Comparison of ENCODE assay signal across 16 mouse cellular contexts in the genomic region with DNA sequence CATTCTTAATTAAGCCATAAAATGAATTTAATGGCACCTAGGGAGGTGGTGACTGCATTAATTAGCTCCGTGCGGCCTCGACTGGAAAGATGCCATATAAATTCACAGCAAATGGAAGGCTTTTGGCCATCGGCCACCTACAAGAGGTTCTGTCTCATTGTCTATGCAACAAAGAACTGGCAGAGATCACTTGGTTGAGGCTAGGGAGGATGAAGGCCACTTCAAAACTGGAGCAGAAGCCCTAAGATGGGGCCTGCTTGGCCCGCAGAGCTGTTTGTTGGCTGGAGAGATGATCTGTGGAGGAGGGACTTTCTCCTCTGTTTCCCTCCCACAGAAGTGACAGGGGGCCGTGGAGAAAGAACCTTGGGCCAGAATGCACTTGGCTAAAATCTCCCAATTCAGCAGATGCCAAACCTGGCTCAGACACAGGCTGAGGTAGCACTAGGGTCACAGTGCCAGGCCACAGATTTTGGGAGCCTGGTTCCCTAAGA.
A peak's percentile ranks its signal among the peaks of the same experiment; 100 is the strongest.
DNase-seq lines count a peak whose midpoint lies in the region; ATAC-seq lines count a peak whose summit lies in the region.
"Had no signal": no experiment of that assay in that cellular context is flagged by ENCODE, and none has a peak within 500 bp of the region (broad histone marks: within the 10 kb centered on the region; RNA-seq: fewer than 3 reads in every experiment).

No protein-coding gene starts in this region.

- peak; percentile 67 for ATAC-seq in forebrain, embryonic 15.5 days (replicated peaks)
- ATAC-seq in forebrain, embryonic 12.5 days (ENCODE audit: low FRiP score): no peak
- ATAC-seq in forebrain, embryonic 16.5 days: peak; percentile 73
- ATAC-seq: midbrain, embryonic 13.5 days had no signal

- peak; percentile 19 to 21 for DNase-seq in layer of hippocampus, postnatal 10 days (ENCODE audit: low spot score in 2 of 2)
- no peak for DNase-seq in layer of hippocampus, postnatal 36 days
- DNase-seq in cerebellum, adult 11 months: peak; percentile 39
- DNase-seq in gastrocnemius, postnatal 4 days (ENCODE audit: low spot score in 2 of 2): no peak
- DNase-seq in lung, postnatal 25 days (ENCODE audit: low spot score): no peak
- DNase-seq: adrenal gland, postnatal 10 days; heart, postnatal 36 days; liver, embryonic 13.5 days; lung, postnatal 10 days; right cerebral cortex, postnatal 4 days; thymus, postnatal 14 days had no signal

- no peak overlapping the region for H3K4me3 ChIP-seq in forebrain, embryonic 15.5 days
- no peak overlapping the region for H3K4me3 ChIP-seq in forebrain, embryonic 12.5 days (replicated peaks)
- H3K4me3 ChIP-seq in forebrain, embryonic 16.5 days (replicated peaks; ENCODE audit: low read length): no peak overlapping the region
- H3K4me3 ChIP-seq: embryonic facial prominence, embryonic 15.5 days; liver, embryonic 13.5 days; midbrain, embryonic 13.5 days had no signal

- no peaks in the 10 kb centered on the region for H3K36me3 ChIP-seq in forebrain, embryonic 15.5 days
- no peaks in the 10 kb centered on the region for H3K36me3 ChIP-seq in forebrain, embryonic 12.5 days (replicated peaks)
- no peaks in the 10 kb centered on the region for H3K36me3 ChIP-seq in forebrain, embryonic 16.5 days (ENCODE audit: control insufficient read depth, insufficient read depth)
- H3K36me3 ChIP-seq: embryonic facial prominence, embryonic 15.5 days; liver, embryonic 13.5 days; midbrain, embryonic 13.5 days had no signal

- H3K9me3 ChIP-seq in forebrain, embryonic 15.5 days: no peaks in the 10 kb centered on the region
- H3K9me3 ChIP-seq in forebrain, embryonic 12.5 days: no peaks in the 10 kb centered on the region
- H3K9me3 ChIP-seq in forebrain, embryonic 16.5 days (ENCODE audit: control insufficient read depth, low read length): no peaks in the 10 kb centered on the region
- H3K9me3 ChIP-seq: embryonic facial prominence, embryonic 15.5 days; liver, embryonic 13.5 days; midbrain, embryonic 13.5 days had no signal

- no peak overlapping the region for H3K9ac ChIP-seq in forebrain, embryonic 15.5 days (replicated peaks)
- no peak overlapping the region for H3K9ac ChIP-seq in forebrain, embryonic 12.5 days
- H3K9ac ChIP-seq in forebrain, embryonic 16.5 days (replicated peaks; ENCODE audit: low read depth, low read length): no peak overlapping the region
- H3K9ac ChIP-seq: embryonic facial prominence, embryonic 15.5 days; liver, embryonic 13.5 days; midbrain, embryonic 13.5 days had no signal

- H3K27ac ChIP-seq in forebrain, embryonic 15.5 days (replicated peaks): no peak overlapping the region
- H3K27ac ChIP-seq in forebrain, embryonic 12.5 days: no peak overlapping the region
- H3K27ac ChIP-seq in forebrain, embryonic 16.5 days (ENCODE audit: low read length): peak overlapping the region; percentile 58; the same call in 1 of the 2 replicates
- H3K27ac ChIP-seq: embryonic facial prominence, embryonic 15.5 days; liver, embryonic 13.5 days; midbrain, embryonic 13.5 days had no signal

- H3K27me3 ChIP-seq in forebrain, embryonic 15.5 days: peaks cover 3% of the 10 kb centered on the region; the same call in 1 of the 2 replicates
- peaks cover 8% of the 10 kb centered on the region; the same call in 1 of the 2 replicates for H3K27me3 ChIP-seq in forebrain, embryonic 12.5 days
- H3K27me3 ChIP-seq in forebrain, embryonic 16.5 days (replicated peaks; ENCODE audit: control insufficient read depth, insufficient read depth, low read length): no peaks in the 10 kb centered on the region
- H3K27me3 ChIP-seq: embryonic facial prominence, embryonic 15.5 days; liver, embryonic 13.5 days; midbrain, embryonic 13.5 days had no signal

- H3K4me2 ChIP-seq in forebrain, embryonic 15.5 days (replicated peaks): no peak overlapping the region
- no peak overlapping the region for H3K4me2 ChIP-seq in forebrain, embryonic 12.5 days
- H3K4me2 ChIP-seq in forebrain, embryonic 16.5 days (ENCODE audit: low read length): 0 out of 2 replicates have a peak overlapping the region, but pooled peaks have one; percentile 6
- H3K4me2 ChIP-seq: embryonic facial prominence, embryonic 15.5 days; liver, embryonic 13.5 days; midbrain, embryonic 13.5 days had no signal

- H3K4me1 ChIP-seq in forebrain, embryonic 15.5 days: peaks cover 14% of the 10 kb centered on the region
- no peaks in the 10 kb centered on the region for H3K4me1 ChIP-seq in forebrain, embryonic 12.5 days
- H3K4me1 ChIP-seq in forebrain, embryonic 16.5 days (replicated peaks; ENCODE audit: control insufficient read depth, insufficient read depth, low read length): peaks cover 8% of the 10 kb centered on the region
- H3K4me1 ChIP-seq: embryonic facial prominence, embryonic 15.5 days; liver, embryonic 13.5 days; midbrain, embryonic 13.5 days had no signal

- 30% methylated on average over 6 of the region's 6 CpGs for WGBS in forebrain, embryonic 15.5 days
- WGBS in forebrain, embryonic 12.5 days: 72% methylated on average over 6 of the region's 6 CpGs
- WGBS in forebrain, embryonic 16.5 days: 21% methylated on average over 6 of the region's 6 CpGs

Comparison
In these comparisons a context has a peak if more than half of its experiments do, and no peak if none do; other contexts are left out.
1. DNase-seq: peak in layer of hippocampus, postnatal 10 days (2 of 2) and cerebellum, adult 11 months (single experiment); none in layer of hippocampus, postnatal 36 days (0 of 2), gastrocnemius, postnatal 4 days (0 of 2) and lung, postnatal 25 days (single experiment).